Mouse (Mus musculus): ENCODE data around the gene Spata16. TPM values are rescaled to one million over a fixed set of nuclear protein-coding genes. Genes with fewer than 3 reads are reported as not detected.

Spata16 gene
- polyA plus RNA-seq, 1 experiment from 2014 or later: not detected

- Histone ChIP-seq H3K27me3 (replicated peaks; ENCODE audit: control insufficient read depth, insufficient read depth, low read length) (no peaks in the 10 kb centered on the region), H3K36me3 (ENCODE audit: control insufficient read depth, insufficient read depth) (no peaks in the 10 kb centered on the region), H3K9me3 (ENCODE audit: control insufficient read depth) (no peaks in the 10 kb centered on the region), H3K27ac (ENCODE audit: low read depth, low read length) (no peak overlapping the region), H3K9ac (ENCODE audit: low read depth, low read length) (no peak overlapping the region), H3K4me1 (replicated peaks; ENCODE audit: control insufficient read depth, insufficient read depth, low read length) (no peaks in the 10 kb centered on the region), H3K4me2 (replicated peaks; ENCODE audit: low read depth) (no peak overlapping the region), H3K4me3 (ENCODE audit: low read depth, low read length) (no peak overlapping the region)
- no peak for ATAC-seq
- 74% methylated on average over 2 of the region's 2 CpGs for WGBS
- no peak for TF ChIP-seq CTCF (IDR thresholded peaks at IDR 0.05; ENCODE audit: low read depth)
Measured at GRCm38 (mm10) chr3:26750492-26750891, 113.1 kb downstream of the Spata16 start.

GRCm38 (mm10) chr3:26752441-26752840, 115.0 kb downstream of the Spata16 start:
- no peaks in the 10 kb centered on the region for H3K9me3 ChIP-seq (ENCODE audit: control insufficient read depth)
- no peaks in the 10 kb centered on the region for H3K36me3 ChIP-seq (ENCODE audit: control insufficient read depth, insufficient read depth)
- no peak for ATAC-seq
- no peak overlapping the region for H3K4me3 ChIP-seq (ENCODE audit: low read depth, low read length)
- no peak overlapping the region for H3K27ac ChIP-seq (ENCODE audit: low read depth, low read length)
- no peak overlapping the region for H3K4me2 ChIP-seq (replicated peaks; ENCODE audit: low read depth)
- H3K4me1 ChIP-seq (replicated peaks; ENCODE audit: control insufficient read depth, insufficient read depth, low read length): no peaks in the 10 kb centered on the region
- no peak for TF ChIP-seq CTCF (IDR thresholded peaks at IDR 0.05; ENCODE audit: low read depth)
- no peaks in the 10 kb centered on the region for H3K27me3 ChIP-seq (replicated peaks; ENCODE audit: control insufficient read depth, insufficient read depth, low read length)
- WGBS: 85% methylated on average over 6 of the region's 6 CpGs
- no peak overlapping the region for H3K9ac ChIP-seq (ENCODE audit: low read depth, low read length)

DNA sequence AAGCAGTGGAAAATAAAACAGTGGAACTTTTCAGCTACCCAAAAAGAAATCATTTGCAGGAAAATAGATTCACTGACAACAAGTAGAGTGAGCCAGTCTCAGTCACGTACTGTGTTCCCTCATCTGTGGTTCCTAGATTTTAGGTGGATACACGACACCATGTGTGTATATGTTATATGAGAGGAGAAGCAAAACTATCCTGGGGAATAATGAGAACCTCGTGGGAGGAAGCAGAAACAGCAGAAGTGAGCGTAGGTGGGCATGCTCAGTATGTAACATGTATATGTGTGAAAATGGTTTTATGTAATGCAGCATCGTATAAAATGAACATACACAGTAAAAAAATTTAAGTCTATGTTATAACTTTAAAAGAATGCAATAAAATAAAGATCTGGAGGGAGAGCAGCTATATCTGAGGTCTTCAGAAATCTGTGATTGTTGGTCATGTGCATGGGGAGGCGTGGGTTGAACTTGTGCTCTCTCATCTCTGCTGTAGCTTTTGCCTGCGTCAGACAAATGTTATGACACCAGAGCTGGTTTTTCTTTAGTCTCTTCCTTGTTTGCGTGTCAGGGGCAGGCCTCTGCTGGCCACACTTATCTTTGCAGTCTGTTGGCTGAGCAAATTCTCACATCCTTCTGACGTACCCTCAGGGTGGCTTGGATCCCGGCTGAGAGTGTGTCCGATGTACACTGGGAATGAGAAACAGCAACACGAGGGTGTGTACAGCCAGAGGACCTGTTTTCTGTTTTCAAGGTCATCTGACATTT, 156.1 kb downstream of the Spata16 start:
- TF ChIP-seq CTCF (IDR thresholded peaks at IDR 0.05; ENCODE audit: low read depth): no peak
- Histone ChIP-seq H3K27me3 (replicated peaks; ENCODE audit: control insufficient read depth, insufficient read depth, low read length) (no peaks in the 10 kb centered on the region), H3K4me3 (ENCODE audit: low read depth, low read length) (no peak overlapping the region), H3K4me2 (replicated peaks; ENCODE audit: low read depth) (no peak overlapping the region), H3K9ac (ENCODE audit: low read depth, low read length) (no peak overlapping the region), H3K4me1 (replicated peaks; ENCODE audit: control insufficient read depth, insufficient read depth, low read length) (no peaks in the 10 kb centered on the region), H3K27ac (ENCODE audit: low read depth, low read length) (no peak overlapping the region), H3K36me3 (ENCODE audit: control insufficient read depth, insufficient read depth) (no peaks in the 10 kb centered on the region), H3K9me3 (ENCODE audit: control insufficient read depth) (no peaks in the 10 kb centered on the region)
- WGBS: 55% methylated on average over 12 of the region's 12 CpGs
- ATAC-seq: no peak

- no peaks in the 10 kb centered on the region for H3K27me3 ChIP-seq (replicated peaks; ENCODE audit: control insufficient read depth, insufficient read depth, low read length)
- TF ChIP-seq CTCF (IDR thresholded peaks at IDR 0.05; ENCODE audit: low read depth): no peak
- H3K36me3 ChIP-seq (ENCODE audit: control insufficient read depth, insufficient read depth): no peaks in the 10 kb centered on the region
- H3K4me1 ChIP-seq (replicated peaks; ENCODE audit: control insufficient read depth, insufficient read depth, low read length): no peaks in the 10 kb centered on the region
- H3K9me3 ChIP-seq (ENCODE audit: control insufficient read depth): no peaks in the 10 kb centered on the region
- ATAC-seq: no peak
- H3K4me3 ChIP-seq (ENCODE audit: low read depth, low read length): no peak overlapping the region
- H3K4me2 ChIP-seq (replicated peaks; ENCODE audit: low read depth): no peak overlapping the region
- no peak overlapping the region for H3K27ac ChIP-seq (ENCODE audit: low read depth, low read length)
- no peak overlapping the region for H3K9ac ChIP-seq (ENCODE audit: low read depth, low read length)
- WGBS: 87% methylated on average over 7 of the region's 7 CpGs
Measured at GRCm38 (mm10) chr3:26795851-26796538, 158.6 kb downstream of the Spata16 start.

DNA sequence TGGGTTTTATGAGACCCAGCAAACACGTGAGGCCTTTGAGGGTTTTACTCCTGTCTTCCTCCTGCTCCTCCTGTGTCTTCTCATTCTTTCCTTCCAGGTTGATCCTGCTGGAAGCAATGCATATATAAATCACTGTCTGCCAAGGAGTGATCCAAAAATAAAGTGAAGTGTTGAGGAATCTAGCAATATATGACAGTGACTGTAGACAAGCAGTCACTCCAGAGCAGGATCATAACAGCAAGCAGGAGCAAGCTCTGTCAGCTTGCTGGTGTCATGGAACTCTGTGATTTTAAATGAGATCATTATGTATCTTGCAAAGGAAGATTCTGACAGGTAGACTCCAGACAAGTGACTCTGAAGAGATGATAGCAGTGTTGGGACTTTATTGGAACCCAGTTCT, 159.5 kb downstream of the Spata16 start:
- H3K36me3 ChIP-seq (ENCODE audit: control insufficient read depth, insufficient read depth): no peaks in the 10 kb centered on the region
- no peak overlapping the region for H3K27ac ChIP-seq (ENCODE audit: low read depth, low read length)
- H3K4me3 ChIP-seq (ENCODE audit: low read depth, low read length): no peak overlapping the region
- no peak overlapping the region for H3K4me2 ChIP-seq (replicated peaks; ENCODE audit: low read depth)
- H3K4me1 ChIP-seq (replicated peaks; ENCODE audit: control insufficient read depth, insufficient read depth, low read length): no peaks in the 10 kb centered on the region
- no peaks in the 10 kb centered on the region for H3K27me3 ChIP-seq (replicated peaks; ENCODE audit: control insufficient read depth, insufficient read depth, low read length)
- no peak overlapping the region for H3K9ac ChIP-seq (ENCODE audit: low read depth, low read length)
- WGBS: 76% methylated on average over 1 of the region's 1 CpGs
- no peak for ATAC-seq
- no peak for TF ChIP-seq CTCF (IDR thresholded peaks at IDR 0.05; ENCODE audit: low read depth)
- no peaks in the 10 kb centered on the region for H3K9me3 ChIP-seq (ENCODE audit: control insufficient read depth)

DNA sequence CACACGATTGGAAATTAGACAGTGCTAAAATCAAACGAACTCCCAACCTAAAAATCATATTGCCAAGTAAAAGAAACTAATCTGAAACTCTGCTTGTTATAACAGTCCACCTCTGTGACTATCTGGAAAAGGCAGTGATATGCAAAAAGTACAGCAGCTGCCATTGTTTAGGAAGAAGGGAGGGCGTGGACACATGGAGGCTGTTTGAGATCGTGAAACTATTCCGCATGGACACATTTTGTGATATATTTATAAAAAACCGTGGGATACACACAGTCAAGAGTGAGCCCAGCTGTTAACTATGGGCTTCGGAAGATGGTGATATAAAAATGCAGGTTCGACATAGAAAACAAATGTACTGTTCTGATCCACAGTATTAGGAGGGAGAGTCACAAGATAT, 176.9 kb downstream of the Spata16 start:
- Histone ChIP-seq H3K9ac (ENCODE audit: low read depth, low read length) (no peak overlapping the region), H3K9me3 (ENCODE audit: control insufficient read depth) (no peaks in the 10 kb centered on the region), H3K27ac (ENCODE audit: low read depth, low read length) (no peak overlapping the region), H3K27me3 (replicated peaks; ENCODE audit: control insufficient read depth, insufficient read depth, low read length) (no peaks in the 10 kb centered on the region), H3K4me1 (replicated peaks; ENCODE audit: control insufficient read depth, insufficient read depth, low read length) (no peaks in the 10 kb centered on the region), H3K4me3 (ENCODE audit: low read depth, low read length) (no peak overlapping the region), H3K4me2 (replicated peaks; ENCODE audit: low read depth) (no peak overlapping the region), H3K36me3 (ENCODE audit: control insufficient read depth, insufficient read depth) (no peaks in the 10 kb centered on the region)
- ATAC-seq: no peak
- TF ChIP-seq CTCF (IDR thresholded peaks at IDR 0.05; ENCODE audit: low read depth): no peak
- WGBS: 69% methylated on average over 8 of the region's 8 CpGs

All from intestine, postnatal 0 days (tissue).